Mouse (Mus musculus): ENCODE results near the gene Pcbp4.

Pcbp4 gene

DNA sequence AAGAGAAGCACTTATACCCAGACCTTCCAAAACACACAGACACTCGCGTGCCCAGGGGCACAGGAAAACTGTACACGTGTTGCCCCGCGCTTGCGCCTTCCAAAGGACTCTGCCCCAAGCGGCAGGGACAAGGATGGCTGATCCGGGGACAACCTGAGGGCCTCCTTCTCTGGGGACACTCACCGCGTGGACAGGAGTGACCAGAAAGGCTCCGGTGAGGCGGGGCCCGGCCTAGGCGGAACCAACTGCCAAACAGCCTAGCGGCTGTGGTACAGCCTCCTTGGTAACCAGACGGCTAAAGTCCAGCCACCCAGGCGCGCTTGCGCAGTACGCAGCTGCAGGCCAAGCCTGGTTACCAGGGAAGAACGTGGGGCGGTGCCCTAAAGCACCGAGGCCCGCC is 5.7 kb upstream of the Pcbp4 start, which contains the start of the genes Abhd14b and Abhd14a:
Gene Abhd14b (plus strand): TSS at position 112 of the 400 bp plus-strand sequence.
Gene Abhd14a (minus strand): TSS at position 331 of the 400 bp plus-strand sequence.
- peak; percentile 69 for DNase-seq (ENCODE audit: low read depth, low spot score)

- DNase-seq (ENCODE audit: low read depth, low spot score): no peak
Measured at GRCm38 (mm10) chr9:106447951-106448350, 5.1 kb upstream of the Pcbp4 start.

DNA sequence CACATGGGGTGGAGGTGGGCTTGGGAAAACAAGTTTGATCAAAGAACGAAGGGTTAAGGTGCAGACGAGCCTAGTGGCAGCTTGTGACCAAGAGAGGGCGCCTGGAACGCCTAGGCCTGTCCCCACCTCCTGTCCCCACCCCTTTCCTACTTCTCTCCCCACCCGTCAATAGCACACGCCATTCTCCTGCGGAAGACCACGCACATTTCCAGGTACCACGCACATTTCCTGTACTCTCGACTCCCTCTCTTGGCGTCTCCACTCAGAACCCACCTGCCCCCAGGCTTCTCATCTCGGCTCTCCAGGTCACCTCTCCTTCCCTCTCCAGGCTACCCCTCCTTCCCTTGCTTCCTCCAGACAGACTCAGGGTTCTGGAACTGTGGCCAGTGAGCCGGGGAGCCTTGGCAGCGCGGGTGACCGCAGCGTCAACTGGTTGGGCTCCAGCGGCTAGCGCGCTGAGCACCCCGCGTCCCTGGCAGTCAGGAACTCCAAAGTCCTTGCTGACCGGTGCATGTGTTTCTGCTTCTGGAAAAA is 4.5 kb upstream of the Pcbp4 start:
- DNase-seq (ENCODE audit: low read depth, low spot score): no peak

DNA sequence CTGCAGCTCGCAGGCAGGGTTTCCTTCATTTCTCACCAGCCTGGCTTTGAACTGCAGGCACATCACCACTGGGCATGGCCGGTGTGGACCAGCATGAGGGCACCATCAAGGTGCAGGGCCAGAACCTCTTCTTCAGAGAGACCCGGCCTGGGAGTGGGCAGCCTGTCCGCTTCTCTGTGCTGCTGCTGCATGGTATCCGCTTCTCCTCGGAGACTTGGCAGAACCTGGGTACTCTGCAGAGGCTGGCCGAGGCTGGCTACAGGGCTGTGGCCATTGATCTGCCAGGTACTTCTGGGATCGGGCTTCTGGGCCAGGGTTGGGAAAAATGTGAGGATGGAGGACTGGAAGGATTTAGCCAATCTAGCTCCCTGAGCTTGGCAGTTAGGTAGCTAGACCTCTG is 3.1 kb upstream of the Pcbp4 start:
- DNase-seq (ENCODE audit: low read depth, low spot score): no peak

DNA sequence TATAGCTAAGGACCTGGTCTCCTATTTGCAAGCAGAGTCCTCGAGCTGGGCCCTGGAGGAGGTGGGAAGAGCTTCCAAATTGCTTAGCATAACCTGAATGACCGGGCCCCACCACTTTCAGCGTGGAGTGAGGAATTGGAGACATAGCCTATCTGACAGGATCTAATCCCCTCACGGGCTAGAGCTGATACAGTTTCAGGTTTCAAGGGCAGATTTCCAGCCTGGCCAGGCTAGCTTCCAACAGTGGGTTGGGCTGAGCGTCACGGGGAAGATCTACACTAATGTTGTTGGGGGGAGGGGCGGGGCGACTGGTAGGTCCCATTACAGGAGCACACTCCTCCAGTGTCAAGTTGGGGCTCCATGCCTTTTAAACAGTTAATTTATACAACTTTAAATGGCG is 2.4 kb upstream of the Pcbp4 start:
- no peak for DNase-seq (ENCODE audit: low read depth, low spot score)

- no peak for DNase-seq (ENCODE audit: low read depth, low spot score)
Measured at GRCm38 (mm10) chr9:106451298-106451697, 1.8 kb upstream of the Pcbp4 start.

DNA sequence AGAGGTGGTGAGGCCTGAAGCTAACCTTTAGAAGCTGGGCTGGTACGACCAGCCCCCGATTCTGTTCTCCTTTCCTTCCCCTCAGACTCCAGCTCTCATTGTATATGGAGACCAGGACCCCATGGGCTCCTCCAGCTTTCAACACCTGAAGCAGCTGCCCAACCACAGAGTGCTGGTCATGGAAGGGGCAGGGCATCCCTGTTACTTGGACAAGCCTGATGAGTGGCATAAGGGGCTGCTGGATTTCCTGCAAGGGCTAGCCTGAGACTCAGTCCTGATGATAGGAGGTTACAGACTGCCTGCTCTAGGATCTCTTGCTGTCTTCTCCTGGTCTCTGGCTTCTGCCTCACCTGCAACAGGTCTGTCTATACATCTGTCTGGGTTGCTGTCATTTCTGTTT is 1.2 kb upstream of the Pcbp4 start:
- DNase-seq (ENCODE audit: low read depth, low spot score): no peak

- no peak for DNase-seq (ENCODE audit: low read depth, low spot score)
Measured at GRCm38 (mm10) chr9:106452351-106452750, 740 bp upstream of the Pcbp4 start.

DNA sequence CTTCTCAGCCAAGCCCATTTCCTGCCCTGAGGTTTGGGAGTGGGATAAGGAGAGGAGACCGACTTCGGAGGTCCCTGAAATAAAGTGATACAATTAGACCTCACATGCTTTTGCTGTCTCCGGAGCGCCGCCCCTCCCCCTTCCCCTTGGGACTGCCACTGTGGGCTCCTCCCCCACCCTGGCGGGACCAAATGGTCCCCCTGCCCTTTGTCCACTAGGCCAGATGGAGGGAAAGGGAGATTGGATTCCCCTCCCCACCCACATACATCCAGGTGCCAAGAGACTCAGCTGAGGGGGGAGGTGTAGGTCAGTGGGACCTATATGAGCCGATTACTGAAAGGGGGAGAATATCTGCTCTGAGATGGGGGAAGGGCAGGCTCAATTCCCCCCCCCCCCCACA is 270 bp upstream of the Pcbp4 start:
- DNase-seq (ENCODE audit: low read depth, low spot score): no peak

DNA sequence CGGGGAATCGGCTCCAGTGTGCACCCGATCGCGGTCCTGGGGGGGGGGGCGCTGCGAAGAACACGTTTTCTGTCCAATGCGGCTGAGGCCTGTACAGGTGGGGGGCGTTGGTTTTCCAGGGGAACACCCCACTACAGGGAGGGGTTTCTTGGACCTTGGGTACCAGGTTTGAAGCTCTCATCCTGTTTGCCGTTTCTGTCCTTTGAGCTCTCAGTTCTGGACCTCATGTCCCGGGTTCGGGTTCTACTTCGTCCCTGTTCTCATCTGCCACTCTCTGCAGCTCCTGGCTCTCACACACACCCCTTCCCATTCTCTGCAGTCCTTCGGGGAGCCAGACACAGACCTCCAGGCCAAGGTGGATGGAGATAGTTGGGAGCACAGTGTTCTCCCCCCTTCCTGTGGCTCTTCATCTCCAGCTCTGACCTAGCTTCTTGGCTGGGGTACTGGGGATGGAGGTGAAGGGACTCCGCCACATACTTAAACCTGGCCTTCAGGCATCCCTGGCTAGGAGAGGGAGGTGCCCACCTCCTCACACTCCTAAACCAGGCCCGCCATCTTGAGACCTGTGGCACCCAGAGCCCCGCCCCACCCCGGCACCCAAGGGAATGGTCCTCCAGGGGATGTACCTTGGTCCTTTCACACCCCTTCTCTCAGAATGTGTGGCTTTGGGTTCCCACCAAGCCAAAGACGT is 1.1 kb downstream of the Pcbp4 start:
- DNase-seq (ENCODE audit: low read depth, low spot score): no peak

DNA sequence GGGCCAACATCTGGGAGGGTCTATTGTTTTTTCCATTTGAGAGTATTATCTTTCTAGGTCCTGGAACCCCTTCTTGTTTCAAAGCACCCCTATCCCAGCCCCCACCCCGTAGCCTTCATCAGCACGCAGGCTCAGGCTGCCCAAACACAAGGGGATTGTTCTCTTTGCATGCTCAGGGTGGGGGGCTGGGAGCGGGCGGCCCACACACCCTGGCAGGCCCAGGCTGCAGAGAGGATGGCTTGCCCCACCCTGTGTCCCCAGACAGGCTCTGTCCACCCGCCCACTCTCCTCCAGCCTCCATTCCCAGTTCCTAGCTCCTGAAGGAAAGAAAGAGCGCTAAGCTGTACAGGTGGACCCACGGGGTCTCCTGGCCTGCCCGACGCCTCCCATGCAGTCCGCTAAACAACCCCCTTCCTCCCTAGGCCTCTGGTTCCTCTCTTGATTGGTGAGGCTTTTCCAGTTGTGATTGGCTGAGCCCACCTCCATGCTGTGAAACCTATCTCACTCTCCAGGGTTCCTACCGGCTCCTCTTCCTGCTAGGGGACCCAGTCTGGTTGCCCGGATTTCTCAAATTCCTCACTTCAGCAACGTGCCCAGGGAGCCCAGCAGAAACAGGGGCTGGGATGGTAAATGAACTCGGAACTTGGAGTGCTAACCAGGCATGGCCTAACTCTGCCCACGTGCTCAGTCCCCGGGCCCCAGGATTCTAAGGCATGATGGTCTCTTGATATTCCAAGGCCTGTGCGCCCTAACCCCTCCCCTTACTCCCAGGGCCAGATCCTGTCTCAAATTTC is 2.0 kb downstream of the Pcbp4 start:
- no peak for DNase-seq (ENCODE audit: low read depth, low spot score)

DNA sequence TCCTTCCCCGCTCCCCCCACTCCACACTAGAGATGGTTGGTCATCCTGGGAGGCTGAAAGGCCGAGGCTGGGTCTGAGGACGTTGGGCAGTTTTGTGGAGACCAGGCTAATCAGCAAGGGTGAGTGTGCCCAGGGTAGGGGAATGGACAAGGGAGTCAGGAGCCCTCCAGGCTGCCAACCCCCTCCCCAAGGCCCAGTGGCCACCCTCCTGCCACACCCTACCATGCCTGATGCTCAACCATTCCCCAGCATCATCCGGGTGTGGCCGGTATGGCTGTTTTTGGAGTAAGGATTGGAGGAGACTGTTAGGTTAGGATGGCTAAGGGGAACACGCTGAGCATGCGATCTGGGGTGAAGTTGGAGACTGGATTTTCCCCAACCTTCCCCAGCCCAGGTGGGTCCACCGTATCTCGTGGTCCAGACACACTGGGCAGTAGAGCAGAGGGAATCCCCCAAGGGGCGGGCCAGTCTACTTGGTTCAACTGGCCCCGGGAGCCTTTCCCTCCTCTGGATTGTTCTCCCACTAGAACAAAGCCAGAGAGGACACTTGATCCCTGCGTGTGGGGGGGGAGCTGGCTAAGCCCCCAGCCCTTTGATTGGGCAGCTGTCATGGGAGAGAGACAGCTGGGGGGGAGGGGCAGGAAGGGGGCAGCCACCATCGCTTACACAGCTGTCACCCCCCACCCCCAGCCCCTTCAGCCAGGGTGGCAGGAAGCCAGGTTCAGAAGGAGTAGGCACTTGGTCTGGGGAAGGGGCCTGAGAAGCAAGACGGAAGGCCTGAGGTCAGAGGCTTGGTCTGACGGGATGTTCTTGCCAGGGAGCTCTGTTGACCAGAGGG is 3.5 kb downstream of the Pcbp4 start:
- DNase-seq (ENCODE audit: low read depth, low spot score): no peak

DNA sequence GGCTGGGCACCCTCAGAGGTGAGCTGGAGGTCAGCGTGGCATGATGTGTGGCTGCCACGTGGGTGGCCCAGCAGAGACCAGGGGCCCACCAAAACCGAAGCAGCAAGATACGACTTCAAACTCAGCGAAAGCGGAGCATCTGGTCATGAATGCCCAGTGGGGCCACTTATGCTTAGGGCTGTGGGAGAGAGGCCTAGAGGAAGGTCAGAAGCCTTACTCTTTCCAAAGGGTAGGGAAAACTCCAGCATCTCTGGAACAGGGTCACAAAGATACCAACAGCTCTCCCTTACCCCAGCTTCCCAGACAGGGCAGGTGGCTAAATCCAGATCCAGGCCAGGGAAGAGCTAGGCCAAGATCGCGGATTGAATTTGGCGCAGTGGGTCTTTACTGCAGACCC is 4.1 kb downstream of the Pcbp4 start:
- DNase-seq (ENCODE audit: low read depth, low spot score): no peak

DNA sequence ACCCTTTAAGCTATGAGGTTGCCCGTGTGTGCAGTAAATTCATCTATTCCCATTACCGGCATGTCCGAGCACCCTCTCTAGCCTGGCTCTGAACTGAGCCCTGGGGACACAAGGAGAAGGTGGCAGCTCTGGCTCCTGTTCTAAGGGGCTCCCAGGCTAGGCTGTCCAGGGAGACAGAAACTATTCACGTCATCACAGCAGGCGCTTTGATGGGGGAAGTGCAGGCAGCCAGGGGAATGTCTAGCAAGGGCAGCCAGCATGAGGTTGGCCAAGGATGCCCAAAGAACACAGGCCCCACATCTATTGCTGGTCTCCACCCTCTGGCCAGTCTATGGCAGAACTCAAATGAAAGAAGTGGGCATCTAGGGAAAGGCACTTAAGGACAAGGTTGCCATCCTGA is 4.8 kb downstream of the Pcbp4 start:
- DNase-seq (ENCODE audit: low read depth, low spot score): no peak

DNA sequence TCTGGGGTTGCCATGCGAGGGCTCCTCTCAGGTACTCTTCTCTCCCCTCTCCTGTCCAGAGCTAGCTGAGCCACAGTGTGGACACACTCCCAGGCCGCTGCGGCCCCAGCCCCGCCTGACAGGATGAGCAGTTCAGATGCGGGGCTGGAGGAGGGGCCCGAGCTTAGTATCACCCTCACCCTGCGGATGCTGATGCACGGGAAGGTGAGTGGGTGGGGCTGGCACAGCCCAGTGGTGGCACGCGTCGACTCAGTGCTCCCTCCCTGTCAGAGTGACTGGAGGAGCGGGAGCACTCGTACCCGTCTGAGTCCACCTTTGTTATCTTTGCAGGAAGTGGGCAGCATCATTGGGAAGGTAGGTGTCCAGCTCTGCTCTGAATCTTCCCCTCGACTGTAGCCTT is 6.9 kb downstream of the Pcbp4 start:
- DNase-seq (ENCODE audit: low read depth, low spot score): no peak

DNA sequence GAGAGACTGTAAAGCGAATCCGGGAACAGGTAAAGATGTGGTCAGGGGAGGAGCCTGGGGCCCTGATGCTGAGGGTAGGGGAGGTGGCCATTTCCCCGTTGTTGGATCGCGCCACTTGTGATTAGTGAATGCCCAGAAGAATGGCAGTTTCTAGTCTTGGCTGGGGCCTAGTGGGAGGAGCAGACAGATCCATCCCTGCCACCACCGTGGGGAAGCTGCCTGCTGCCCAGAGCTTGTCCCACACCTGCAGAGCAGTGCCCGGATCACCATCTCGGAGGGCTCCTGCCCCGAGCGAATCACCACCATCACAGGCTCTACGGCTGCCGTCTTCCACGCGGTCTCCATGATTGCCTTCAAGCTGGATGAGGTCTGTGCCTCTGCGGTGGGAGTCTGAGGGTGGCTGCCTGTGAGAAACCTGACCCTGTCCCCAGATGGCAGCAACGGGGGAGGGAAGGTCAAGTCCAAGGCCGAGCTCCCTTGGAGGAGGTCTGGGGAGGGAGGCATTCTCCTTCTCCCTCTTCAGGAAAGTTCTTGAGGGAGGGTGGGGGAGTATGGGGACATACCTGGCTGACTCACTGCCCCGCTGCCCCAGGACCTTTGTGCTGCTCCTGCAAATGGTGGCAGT is 7.4 kb downstream of the Pcbp4 start:
- no peak for DNase-seq (ENCODE audit: low read depth, low spot score)

DNA sequence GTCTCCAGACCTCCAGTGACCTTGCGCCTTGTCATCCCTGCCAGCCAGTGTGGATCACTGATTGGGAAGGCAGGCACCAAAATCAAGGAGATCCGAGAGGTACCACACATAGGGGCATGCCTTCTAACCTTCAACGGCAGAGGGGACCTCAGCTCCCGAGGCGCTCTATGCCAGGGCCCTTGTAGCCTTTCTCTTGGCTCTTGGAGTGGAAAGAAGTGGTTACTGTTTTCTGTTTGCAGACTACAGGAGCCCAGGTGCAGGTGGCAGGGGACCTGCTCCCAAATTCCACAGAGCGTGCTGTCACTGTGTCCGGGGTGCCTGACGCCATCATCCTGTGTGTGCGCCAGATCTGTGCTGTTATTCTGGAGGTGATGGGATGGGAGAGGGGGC is 7.9 kb downstream of the Pcbp4 start:
- DNase-seq (ENCODE audit: low read depth, low spot score): no peak

DNA sequence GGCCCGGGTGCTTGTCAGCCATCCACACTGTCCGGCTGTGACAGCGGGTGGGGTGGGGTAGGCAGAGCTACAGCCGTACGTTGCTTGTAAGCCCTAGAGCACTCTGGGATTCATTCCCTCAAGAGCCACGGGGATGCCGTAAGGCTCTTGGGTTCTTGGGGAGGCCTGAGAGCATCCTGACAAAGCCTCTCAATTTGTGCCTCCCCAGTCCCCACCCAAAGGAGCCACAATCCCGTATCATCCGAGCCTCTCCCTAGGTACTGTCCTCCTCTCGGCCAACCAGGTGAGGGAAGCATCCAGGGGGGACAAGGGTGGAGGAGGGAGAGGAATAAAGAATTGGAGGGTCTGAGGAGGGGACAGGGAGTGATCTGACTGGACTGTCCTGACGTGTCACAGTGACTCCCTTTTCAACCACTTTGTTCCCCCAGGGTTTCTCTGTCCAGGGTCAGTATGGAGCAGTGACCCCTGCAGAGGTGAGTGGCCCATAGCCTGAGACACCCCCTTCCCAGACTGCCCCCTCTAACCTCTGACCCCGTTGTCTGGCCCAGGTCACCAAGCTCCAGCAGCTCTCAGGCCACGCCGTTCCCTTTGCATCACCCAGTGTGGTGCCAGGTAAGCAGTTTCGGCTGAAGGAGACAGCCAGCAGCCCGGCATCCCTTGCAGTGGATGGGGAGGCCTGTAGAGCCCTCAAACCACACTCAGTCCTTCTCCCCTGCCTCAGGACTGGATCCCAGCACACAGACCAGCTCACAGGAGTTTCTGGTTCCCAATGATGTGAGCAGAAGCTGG is 8.7 kb downstream of the Pcbp4 start:
- DNase-seq (ENCODE audit: low read depth, low spot score): no peak

GRCm38 (mm10) chr9:106462430-106462800 is 9.3 kb downstream of the Pcbp4 start:
- DNase-seq (ENCODE audit: low read depth, low spot score): no peak

- no peak for DNase-seq (ENCODE audit: low read depth, low spot score)
Measured at GRCm38 (mm10) chr9:106463122-106464063, 10.3 kb downstream of the Pcbp4 start.

Measured in WW6 (cell line).